Mouse (Mus musculus): ENCODE results near the gene Plekhs1.

DNA sequence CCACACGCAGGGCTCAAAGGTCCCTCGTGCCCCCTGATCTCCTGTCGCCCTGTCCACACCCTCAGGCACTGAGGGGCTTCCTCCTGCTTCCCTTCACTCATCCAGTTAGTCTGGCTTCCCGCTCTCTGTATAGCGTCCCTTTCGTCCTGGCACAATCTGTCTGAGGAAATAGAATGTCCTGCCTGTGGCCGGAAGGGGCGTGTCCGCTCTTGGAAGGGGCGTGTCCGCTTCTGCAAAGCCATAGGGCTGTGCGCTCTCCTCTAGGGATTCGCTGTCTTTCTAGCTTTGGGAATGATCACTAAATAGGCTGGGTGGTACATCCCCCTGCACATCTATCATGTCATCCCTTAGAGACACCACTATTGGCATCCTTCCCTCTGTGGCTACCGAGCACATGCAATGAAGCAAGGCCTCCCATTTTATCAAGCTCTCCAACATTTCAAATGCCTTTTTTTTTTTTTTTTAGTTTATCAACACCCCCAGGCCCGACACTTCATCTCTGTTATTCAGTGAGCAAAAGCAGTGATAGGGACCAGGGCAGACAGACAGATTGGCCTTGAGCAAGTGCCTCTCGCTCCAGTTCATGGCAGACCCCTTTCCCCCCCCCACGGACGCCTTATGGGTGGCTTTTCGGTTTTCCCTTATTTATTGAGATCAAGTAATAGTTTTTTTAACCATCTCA lies 13.6 kb downstream of the Plekhs1 start:
- TF ChIP-seq CTCF (IDR thresholded peaks at IDR 0.05; ENCODE audit: borderline replicate concordance, insufficient read depth, low read depth, low read length) = no peak
- no peak for TF ChIP-seq POLR2A (IDR thresholded peaks at IDR 0.05; ENCODE audit: borderline replicate concordance, insufficient read depth, low read length)
